Mouse (Mus musculus): ENCODE data around the gene Ppef1. TPM values are rescaled to one million over a fixed set of nuclear protein-coding genes. Genes with fewer than 3 reads are reported as not detected.

Gene Ppef1
- total RNA-seq, 2 experiments from 2014 or later: 0.40 to 0.50 TPM

DNA sequence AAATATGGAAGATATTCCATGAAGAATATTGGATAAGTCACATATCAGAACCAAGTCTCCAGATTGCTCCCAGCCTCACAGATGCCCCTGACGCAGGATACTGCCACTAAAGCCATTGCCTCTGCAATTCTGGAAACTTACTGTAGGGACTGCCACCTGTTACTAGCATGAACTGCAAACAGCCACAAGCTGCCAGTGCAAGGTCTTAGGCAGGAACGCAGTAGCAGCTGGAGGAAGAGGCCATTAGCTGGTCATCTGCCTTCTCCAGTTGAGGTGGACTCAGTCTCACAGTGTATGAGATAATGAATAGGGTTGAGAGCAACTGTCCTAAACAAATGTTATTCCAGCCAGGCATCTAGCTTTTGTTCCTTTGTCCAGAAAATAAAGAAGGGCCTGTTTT is 137.5 kb downstream of the Ppef1 start:
- no peak for DNase-seq

DNA sequence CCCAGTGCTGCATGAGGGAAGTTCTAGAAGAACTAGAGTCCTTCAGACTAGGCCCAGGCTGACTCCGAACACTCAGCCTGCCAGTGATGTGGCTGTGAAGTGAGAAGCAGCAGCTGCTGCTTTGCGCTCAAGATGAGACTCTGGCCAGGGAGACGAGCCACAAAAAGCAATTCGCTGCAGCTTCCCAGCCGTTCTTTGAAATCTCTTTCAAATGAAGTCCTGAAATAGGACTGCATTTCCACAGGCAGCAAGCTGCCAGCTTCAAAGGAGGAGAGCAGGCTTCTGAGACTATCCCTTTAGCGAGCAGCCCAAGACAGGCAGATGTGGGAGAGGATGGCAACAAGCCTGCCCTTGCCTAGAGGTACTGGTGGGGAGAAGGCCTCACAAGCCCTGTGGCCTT is 142.6 kb downstream of the Ppef1 start:
- no peak for DNase-seq

DNA sequence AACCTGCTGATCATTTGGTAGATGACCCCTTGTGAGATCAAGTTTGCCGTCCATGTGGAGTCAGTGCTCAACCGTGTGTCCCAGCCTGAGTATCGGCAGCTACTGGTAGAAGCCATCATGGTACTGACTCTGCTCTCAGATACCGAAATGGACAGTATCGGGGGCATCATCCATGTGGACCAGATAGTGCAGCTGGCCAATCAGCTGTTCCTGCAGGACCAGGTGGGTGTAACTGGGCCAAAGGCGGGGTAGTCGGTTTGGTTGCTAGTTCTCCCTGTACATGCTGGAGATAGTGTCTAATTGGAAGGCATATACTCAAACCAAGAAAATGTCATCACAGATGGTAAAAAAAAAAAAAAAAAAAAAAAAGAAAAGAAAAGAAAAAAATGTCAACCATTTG is 145.4 kb downstream of the Ppef1 start:
- DNase-seq: no peak

DNA sequence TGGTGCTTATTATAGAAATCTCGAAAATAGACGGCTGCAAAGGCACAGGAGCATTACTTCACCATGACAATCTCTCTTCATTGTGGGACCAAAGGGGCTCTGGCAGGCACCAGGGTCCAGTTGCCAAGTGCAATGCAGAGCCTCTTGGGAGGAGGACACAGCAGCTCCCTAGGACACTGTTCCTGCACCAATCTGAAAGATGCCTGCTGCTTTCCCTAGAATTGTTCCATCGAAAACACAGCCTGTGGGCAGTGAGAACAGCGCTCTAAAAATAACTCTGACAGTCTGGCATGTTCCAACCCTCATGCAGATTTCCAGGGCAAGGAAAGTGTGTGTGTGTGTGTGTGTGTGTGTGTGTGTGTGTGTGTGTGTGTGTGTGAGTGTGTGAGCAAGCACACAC is 147.0 kb downstream of the Ppef1 start:
- DNase-seq: no peak

DNA sequence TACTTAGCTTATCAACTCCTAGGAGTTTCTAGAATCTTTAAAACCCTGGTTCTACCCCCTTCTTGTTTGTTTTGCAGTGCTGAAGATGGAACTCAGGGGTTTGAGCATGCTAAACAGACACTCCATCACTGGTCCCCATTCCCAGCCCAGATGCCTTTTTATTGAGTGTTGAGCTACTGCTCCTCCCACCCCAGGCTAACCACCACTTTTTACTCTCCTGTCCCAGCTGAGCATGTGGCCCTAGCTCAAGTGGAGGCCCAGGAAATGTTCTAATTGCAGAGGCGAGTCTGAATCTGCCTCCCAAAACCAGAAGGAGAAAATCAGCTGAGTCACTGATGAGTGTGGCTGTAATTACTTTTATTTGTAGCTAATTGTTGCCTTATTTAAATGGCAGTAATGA is 150.5 kb downstream of the Ppef1 start:
- DNase-seq: no peak

DNA sequence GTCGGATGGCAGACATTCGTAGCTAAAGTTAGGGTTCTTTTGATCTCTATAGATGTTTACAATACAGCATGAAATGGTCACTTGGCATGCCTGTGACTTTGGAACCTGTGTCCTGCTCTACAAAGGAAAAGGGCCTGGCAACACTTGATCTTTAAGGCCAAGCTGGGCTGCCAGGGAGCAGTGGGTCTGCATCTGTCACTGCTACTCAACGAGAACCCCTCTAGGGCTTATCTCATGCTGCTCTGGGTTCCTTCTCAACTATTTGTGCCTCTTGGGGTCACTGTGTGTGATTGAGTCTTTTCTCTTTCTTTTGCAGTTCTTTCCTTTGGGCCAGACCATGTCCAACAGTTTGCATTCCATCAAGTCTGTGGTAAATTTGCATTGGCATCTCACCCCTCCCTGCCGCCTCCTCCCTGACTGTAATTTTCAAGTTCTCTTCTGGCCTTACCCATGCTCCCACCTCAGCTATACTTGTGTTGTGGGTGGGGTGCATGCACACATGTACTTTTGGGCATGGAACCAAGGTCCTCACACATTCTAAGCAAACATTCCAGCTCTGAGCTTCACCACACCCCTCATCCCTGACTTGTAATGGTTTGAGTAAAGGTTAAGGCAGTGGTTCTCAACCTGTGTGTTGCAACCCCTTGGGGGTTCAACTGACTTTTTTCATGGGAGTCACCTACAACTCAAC is 151.3 kb downstream of the Ppef1 start:
- no peak for DNase-seq

DNA sequence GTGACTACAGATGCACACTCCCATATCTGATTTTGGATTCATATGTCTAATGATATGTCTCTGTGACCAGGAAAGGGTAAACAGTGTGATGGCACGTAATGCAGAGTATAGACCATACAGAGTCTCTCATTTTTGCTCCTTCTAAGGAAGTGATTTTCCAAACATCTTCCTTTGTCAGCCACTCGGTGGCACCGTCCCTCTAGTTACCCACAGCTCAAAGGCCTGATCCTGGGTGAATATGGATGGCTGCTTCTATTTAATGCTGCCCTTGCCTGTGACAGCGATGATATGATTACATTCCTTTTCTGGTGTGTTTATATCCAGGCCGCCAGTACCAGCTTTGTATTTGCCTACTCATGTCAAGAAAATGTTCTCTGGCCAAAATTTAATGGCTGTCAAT is 152.0 kb downstream of the Ppef1 start:
- DNase-seq: no peak

Other genes starting within 250 kb of the Ppef1 start
- 10 to 100 TPM; 26.2 to 33.0 TPM for gene Phka2, start 233.6 kb downstream of the Ppef1 start, total RNA-seq (2021)
- not detected for gene Rs1, start 32.2 kb upstream of the Ppef1 start, total RNA-seq (2021)
- gene Gja6, start 171.3 kb upstream of the Ppef1 start, total RNA-seq (2021): 1 to 10 TPM in 1 of 2 experiments, under 1 TPM in 1; 0.82 to 1.0 TPM